9 mouse cellular contexts compared by ENCODE assay signal in the genomic region with DNA sequence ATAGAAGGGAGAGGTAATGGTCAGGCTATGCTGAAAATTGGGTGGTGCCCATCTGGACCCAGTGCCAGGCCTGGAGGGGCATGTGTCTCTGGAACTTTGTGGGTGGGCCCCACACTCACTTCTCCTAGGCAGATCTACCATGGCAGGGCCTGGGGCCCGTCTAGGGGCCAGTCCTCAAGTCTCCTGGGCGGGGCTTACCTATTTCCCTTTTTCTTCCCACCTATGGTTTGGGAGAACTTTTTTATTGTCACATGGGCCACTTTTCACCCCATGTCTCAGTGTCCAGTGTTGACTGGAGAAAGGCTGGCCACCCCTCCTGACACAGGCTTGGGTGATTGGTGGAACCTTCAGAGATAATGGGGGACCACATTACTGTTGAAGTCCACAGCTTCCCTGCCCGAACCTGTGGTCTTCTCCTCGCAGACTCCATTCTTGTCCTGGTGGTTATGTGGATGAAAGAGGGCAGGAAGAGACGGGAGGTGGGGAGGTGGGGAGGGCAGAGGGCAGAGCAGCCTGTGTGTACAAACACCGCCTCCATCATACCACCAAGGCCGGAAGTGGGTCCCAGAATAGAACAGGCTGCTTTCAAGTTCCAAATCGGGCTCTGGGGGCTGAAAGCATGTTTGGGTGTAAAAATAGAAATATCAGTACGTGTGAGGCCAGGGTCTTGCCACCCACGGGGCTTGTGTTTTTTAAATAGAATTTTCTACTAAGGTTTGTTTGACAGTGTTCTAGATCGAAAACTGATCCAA. TPM values are rescaled to one million over a fixed set of nuclear protein-coding genes. Genes with fewer than 3 reads are reported as not detected.
DNase-seq lines count a peak whose midpoint lies in the region; TF ChIP-seq lines count a peak whose summit lies in the region.
"Had no signal": no experiment of that assay in that cellular context is flagged by ENCODE, and none has a peak within 500 bp of the region (broad histone marks: within the 10 kb centered on the region; RNA-seq: fewer than 3 reads in every experiment).

No protein-coding gene starts in this region.

- H3K27ac ChIP-seq in bone marrow, adult 2 months (ENCODE audit: control insufficient read depth, insufficient read depth, low read depth, low read length, poor library complexity): peak overlapping the region; percentile 21
- H3K27ac ChIP-seq: gastrocnemius, adult 2 months had no signal

- no peak for TF ChIP-seq POLR2A in bone marrow, adult 2 months (IDR thresholded peaks at IDR 0.05; ENCODE audit: borderline replicate concordance, control insufficient read depth, low read depth, low read length)

- intact Hi-C loops in left cerebral cortex, postnatal 36 days (cut with DNase I): no loop called here

- 11% methylated on average over 11 of the region's 11 CpGs for WGBS in bone marrow, adult 2 months

- peak; percentile 49 to 58 for DNase-seq in right cerebral cortex, postnatal 10 days (ENCODE audit: low spot score in 2 of 2)
- no peak for DNase-seq in right cerebral cortex, adult 2 months (ENCODE audit: low spot score in 2 of 2)
- DNase-seq in lung, postnatal 4 days: peak; percentile 47 to 51
- DNase-seq in thymus, postnatal 14 days: peak; percentile 82
- no peak for DNase-seq in left cerebral cortex, postnatal 36 days (ENCODE audit: low spot score in 2 of 2)
- no peak for DNase-seq in layer of hippocampus, postnatal 25 days (ENCODE audit: extremely low spot score in 1 of 2, low spot score in 1 of 2)
- DNase-seq in frontal cortex, adult 2 months (ENCODE audit: extremely low spot score in 1 of 2, low spot score in 1 of 2): no peak
- DNase-seq: gastrocnemius, adult 2 months had no signal

- peaks cover 6% of the 10 kb centered on the region for H3K4me1 ChIP-seq in bone marrow, adult 2 months (ENCODE audit: control insufficient read depth, insufficient read depth, low read length)

- TF ChIP-seq CTCF in bone marrow, adult 2 months (IDR thresholded peaks at IDR 0.05; ENCODE audit: control insufficient read depth, insufficient read depth, low read length): no peak

- no peak overlapping the region for H3K4me3 ChIP-seq in bone marrow, adult 2 months (replicated peaks; ENCODE audit: control insufficient read depth, low read depth, low read length)
- H3K4me3 ChIP-seq: gastrocnemius, adult 2 months had no signal

RNA-seq across cellular contexts. Expression of gene Sh3bp2, which starts 5.0 kb away (rescaled TPM):
- polyA plus RNA-seq in bone marrow, adult 2 months (2011; ENCODE audit: insufficient read depth, insufficient read length, low replicate concordance, missing spikeins): 15.0 and 29.7 TPM in 2 replicates
- 1 to 10 TPM; 2.6 to 3.7 TPM for total RNA-seq in left cerebral cortex, postnatal 36 days (2021)
- total RNA-seq in layer of hippocampus, postnatal 25 days (2021): 1 to 10 TPM; 3.7 to 7.5 TPM
- polyA plus RNA-seq in frontal cortex, adult 2 months (2012; rRNA removed): 3.5 and 4.8 TPM in 2 replicates

RNA-seq across cellular contexts. Expression of gene Tnip2, which starts 6.8 kb away (rescaled TPM):
- polyA plus RNA-seq in bone marrow, adult 2 months (2011; ENCODE audit: insufficient read depth, insufficient read length, low replicate concordance, missing spikeins): 4.6 and 15.1 TPM in 2 replicates
- 10 to 100 TPM; 12.7 to 20.4 TPM for total RNA-seq in left cerebral cortex, postnatal 36 days (2021)
- 10 to 100 TPM; 19.2 to 30.8 TPM for total RNA-seq in layer of hippocampus, postnatal 25 days (2021)
- 28.9 and 38.8 TPM in 2 replicates for polyA plus RNA-seq in frontal cortex, adult 2 months (2012; rRNA removed)

RNA-seq across cellular contexts. Expression of gene Add1, which starts 52.8 kb away (rescaled TPM):
- 160 and 163 TPM in 2 replicates for polyA plus RNA-seq in bone marrow, adult 2 months (2011; ENCODE audit: insufficient read depth, insufficient read length, low replicate concordance, missing spikeins)
- 100 to 1,000 TPM; 434 to 436 TPM for total RNA-seq in left cerebral cortex, postnatal 36 days (2021)
- 100 to 1,000 TPM; 452 to 468 TPM for total RNA-seq in layer of hippocampus, postnatal 25 days (2021)
- polyA plus RNA-seq in frontal cortex, adult 2 months (2012; rRNA removed): 331 and 332 TPM in 2 replicates

Comparison
In these comparisons a context has a peak if more than half of its experiments do, and no peak if none do; other contexts are left out.
1. DNase-seq: peak in right cerebral cortex, postnatal 10 days (2 of 2), lung, postnatal 4 days (2 of 2) and thymus, postnatal 14 days (single experiment); none in right cerebral cortex, adult 2 months (0 of 2), left cerebral cortex, postnatal 36 days (0 of 2), layer of hippocampus, postnatal 25 days (0 of 2) and frontal cortex, adult 2 months (0 of 2).